Mouse (Mus musculus) kidney, postnatal 14 days (tissue): Measurements from ENCODE around the gene Dll4.

Source experiments
- DNase-seq: peaks from one replicate; pipeline ENCODE4 v3.0.0; 2022; ENCODE audit warnings: mixed read lengths

Dll4 gene

GRCm38 (mm10) chr2:119335535-119335934, 10.0 kb downstream of the Dll4 start:
- DNase-seq, result no peak

- no peak for DNase-seq
These were observed 10.4 kb downstream of the Dll4 start for GRCm38 (mm10) chr2:119336002-119336401.

GRCm38 (mm10) chr2:119336470-119336869, 10.9 kb downstream of the Dll4 start:
- DNase-seq, result peak; percentile 57

- DNase-seq, result peak; percentile 94
These were observed 12.1 kb downstream of the Dll4 start for GRCm38 (mm10) chr2:119337425-119338265.

GRCm38 (mm10) chr2:119344537-119345138, 19.1 kb downstream of the Dll4 start:
- no peak for DNase-seq

GRCm38 (mm10) chr2:119350555-119351486, 25.2 kb downstream of the Dll4 start, which contains the start of gene Chac1:
Gene Chac1, plus strand, starts transcription at chr2:119351229.
- peak; percentile 90 for DNase-seq

- no peak for DNase-seq
These were observed 28.1 kb downstream of the Dll4 start for GRCm38 (mm10) chr2:119353707-119354106.

GRCm38 (mm10) chr2:119355089-119355488, 29.5 kb downstream of the Dll4 start:
- no peak for DNase-seq

- DNase-seq, result peak; percentile 62
These were observed 30.1 kb downstream of the Dll4 start for GRCm38 (mm10) chr2:119355651-119356050.

- no peak for DNase-seq
These were observed 30.7 kb downstream of the Dll4 start for GRCm38 (mm10) chr2:119356310-119356709.

- DNase-seq, result no peak
These were observed 31.2 kb downstream of the Dll4 start for GRCm38 (mm10) chr2:119356805-119357204.

GRCm38 (mm10) chr2:119358249-119358648, 32.7 kb downstream of the Dll4 start:
- no peak for DNase-seq

GRCm38 (mm10) chr2:119359721-119360291, 34.2 kb downstream of the Dll4 start:
- no peak for DNase-seq

- DNase-seq, result no peak
These were observed 39.4 kb downstream of the Dll4 start for GRCm38 (mm10) chr2:119364969-119365368.

GRCm38 (mm10) chr2:119367346-119367745, 41.8 kb downstream of the Dll4 start:
- no peak for DNase-seq

- DNase-seq, result no peak
These were observed 44.5 kb downstream of the Dll4 start for GRCm38 (mm10) chr2:119370116-119370515.

GRCm38 (mm10) chr2:119377286-119377685, 51.7 kb downstream of the Dll4 start:
- peak; percentile 56 for DNase-seq

- peak; percentile 15 for DNase-seq
These were observed 52.2 kb downstream of the Dll4 start for GRCm38 (mm10) chr2:119377826-119378225.

GRCm38 (mm10) chr2:119379455-119379854, 53.9 kb downstream of the Dll4 start:
- no peak for DNase-seq
